Mouse (Mus musculus): ENCODE measurements around the gene Sh2b1. TPM values are rescaled to one million over a fixed set of nuclear protein-coding genes. Genes with fewer than 3 reads are reported as not detected.

The Sh2b1 gene
- total and polyA plus RNA-seq, 2 experiments from 2014 or later = 46.8 to 63.9 TPM

DNA sequence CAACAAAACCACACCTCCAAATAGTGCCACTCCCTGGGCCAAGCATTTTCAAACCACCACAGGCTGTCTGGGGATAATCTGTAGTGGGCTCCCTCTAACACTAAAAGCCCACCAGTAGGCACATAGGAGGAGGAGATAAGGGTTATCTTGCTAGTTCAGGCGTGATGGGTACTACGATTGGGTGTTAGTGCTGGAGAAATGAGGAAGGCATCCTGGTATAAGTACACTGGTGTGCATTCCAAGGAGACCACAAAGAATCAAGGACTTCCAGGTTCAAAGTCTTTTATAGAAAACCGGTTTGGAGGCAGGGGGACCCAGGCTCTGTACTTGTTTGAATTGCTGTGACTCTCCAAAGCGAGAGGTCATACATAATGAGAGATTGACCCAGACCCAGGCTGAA is 47.1 kb downstream of the Sh2b1 start:
- Histone ChIP-seq H3K4me3 (ENCODE audit: low read depth, low read length) (peak overlapping the region; percentile 65), H3K9ac (replicated peaks; ENCODE audit: low read length, poor library complexity, severe bottlenecking) (peak overlapping the region; percentile 77), H3K36me3 (ENCODE audit: insufficient read depth, low read length) (no peaks in the 10 kb centered on the region), H3K9me3 (ENCODE audit: low read length) (no peaks in the 10 kb centered on the region), H3K4me1 (ENCODE audit: insufficient read depth, low read length) (peaks cover 3% of the 10 kb centered on the region; the same call in 1 of the 2 replicates), H3K27me3 (ENCODE audit: insufficient read depth, low read length) (no peaks in the 10 kb centered on the region), H3K4me2 (ENCODE audit: low read depth, low read length, poor library complexity, severe bottlenecking) (peak overlapping the region; percentile 86), H3K27ac (ENCODE audit: low read depth, low read length) (peak overlapping the region; percentile 93)
- DNase-seq (ENCODE audit: low spot score) (no peak), ATAC-seq (ENCODE audit: low FRiP score) (peak; percentile 2; the same call in 1 of the 2 replicates)
- TF ChIP-seq CTCF (IDR thresholded peaks at IDR 0.05) = no peak
- 15% methylated on average over 4 of the region's 4 CpGs for WGBS

- no peak for TF ChIP-seq CTCF (IDR thresholded peaks at IDR 0.05)
- Histone ChIP-seq H3K27ac (ENCODE audit: low read depth, low read length) (no peak overlapping the region), H3K36me3 (ENCODE audit: insufficient read depth, low read length) (no peaks in the 10 kb centered on the region), H3K27me3 (ENCODE audit: insufficient read depth, low read length) (no peaks in the 10 kb centered on the region), H3K4me3 (ENCODE audit: low read depth, low read length) (no peak overlapping the region), H3K9me3 (ENCODE audit: low read length) (no peaks in the 10 kb centered on the region), H3K4me1 (ENCODE audit: insufficient read depth, low read length) (peaks cover 3% of the 10 kb centered on the region; the same call in 1 of the 2 replicates), H3K4me2 (ENCODE audit: low read depth, low read length, poor library complexity, severe bottlenecking) (no peak overlapping the region), H3K9ac (replicated peaks; ENCODE audit: low read length, poor library complexity, severe bottlenecking) (no peak overlapping the region)
- DNase-seq (ENCODE audit: low spot score) (no peak), ATAC-seq (ENCODE audit: low FRiP score) (no peak)
- 67% methylated on average over 12 of the region's 13 CpGs for WGBS
Measured at GRCm38 (mm10) chr7:126427323-126427860, 47.8 kb downstream of the Sh2b1 start.

DNA sequence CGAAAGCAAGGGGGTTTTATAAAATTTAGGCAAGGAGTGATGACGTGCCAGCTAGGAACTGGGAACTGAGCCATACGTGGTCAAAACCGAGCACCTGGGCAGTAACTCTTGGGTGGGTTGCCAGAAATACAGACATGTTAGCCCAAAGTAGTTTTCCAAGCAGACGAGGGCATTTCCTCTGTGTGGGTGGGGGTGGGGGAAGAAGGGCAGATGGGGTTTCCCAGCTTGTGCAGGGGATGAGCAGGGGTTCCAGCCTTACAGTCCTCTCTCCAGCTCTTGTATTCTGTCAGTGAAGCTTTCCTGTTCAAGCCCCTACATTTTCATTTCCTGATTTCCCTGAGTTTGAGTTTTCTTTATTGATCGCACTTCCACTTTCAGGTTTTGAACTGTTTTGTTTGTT is 51.1 kb downstream of the Sh2b1 start:
- no peak overlapping the region for H3K4me3 ChIP-seq (ENCODE audit: low read depth, low read length)
- H3K4me2 ChIP-seq (ENCODE audit: low read depth, low read length, poor library complexity, severe bottlenecking) = no peak overlapping the region
- H3K27ac ChIP-seq (ENCODE audit: low read depth, low read length) = no peak overlapping the region
- ATAC-seq (ENCODE audit: low FRiP score) = no peak
- H3K9ac ChIP-seq (replicated peaks; ENCODE audit: low read length, poor library complexity, severe bottlenecking) = no peak overlapping the region
- H3K36me3 ChIP-seq (ENCODE audit: insufficient read depth, low read length) = no peaks in the 10 kb centered on the region
- WGBS = 87% methylated on average over 6 of the region's 6 CpGs
- H3K27me3 ChIP-seq (ENCODE audit: insufficient read depth, low read length) = no peaks in the 10 kb centered on the region
- no peak for TF ChIP-seq CTCF (IDR thresholded peaks at IDR 0.05)
- H3K9me3 ChIP-seq (ENCODE audit: low read length) = no peaks in the 10 kb centered on the region
- no peaks in the 10 kb centered on the region for H3K4me1 ChIP-seq (ENCODE audit: insufficient read depth, low read length)
- no peak for DNase-seq (ENCODE audit: low spot score)

DNA sequence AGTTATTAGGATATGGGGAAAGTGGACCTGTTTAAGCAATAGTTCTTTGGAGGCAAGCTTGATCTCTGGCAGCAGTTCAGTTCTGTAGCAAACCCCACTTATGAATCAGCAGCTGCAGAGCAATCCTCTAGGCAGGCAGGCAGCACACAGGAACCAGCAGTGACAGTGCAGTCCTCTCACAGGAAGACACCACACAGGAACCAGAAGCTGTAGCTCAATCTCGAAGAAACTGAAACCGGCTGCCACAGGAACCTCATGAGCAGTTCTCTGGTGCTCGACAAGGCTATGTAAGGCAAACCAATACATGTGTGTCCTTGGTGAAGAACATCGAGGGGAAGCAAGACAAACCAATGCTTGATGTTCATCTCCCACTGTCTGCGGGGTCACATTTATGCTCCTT is 53.5 kb downstream of the Sh2b1 start:
- no peaks in the 10 kb centered on the region for H3K36me3 ChIP-seq (ENCODE audit: insufficient read depth, low read length)
- H3K4me3 ChIP-seq (ENCODE audit: low read depth, low read length) = no peak overlapping the region
- no peaks in the 10 kb centered on the region for H3K9me3 ChIP-seq (ENCODE audit: low read length)
- ATAC-seq (ENCODE audit: low FRiP score) (no peak), DNase-seq (ENCODE audit: low spot score) (no peak)
- no peak for TF ChIP-seq CTCF (IDR thresholded peaks at IDR 0.05)
- no peak overlapping the region for H3K27ac ChIP-seq (ENCODE audit: low read depth, low read length)
- no peaks in the 10 kb centered on the region for H3K27me3 ChIP-seq (ENCODE audit: insufficient read depth, low read length)
- no peak overlapping the region for H3K9ac ChIP-seq (replicated peaks; ENCODE audit: low read length, poor library complexity, severe bottlenecking)
- no peaks in the 10 kb centered on the region for H3K4me1 ChIP-seq (ENCODE audit: insufficient read depth, low read length)
- no peak overlapping the region for H3K4me2 ChIP-seq (ENCODE audit: low read depth, low read length, poor library complexity, severe bottlenecking)
- WGBS = 91% methylated on average over 5 of the region's 5 CpGs

GRCm38 (mm10) chr7:126418496-126418895 is 56.7 kb downstream of the Sh2b1 start:
- 68% methylated on average over 3 of the region's 3 CpGs for WGBS

GRCm38 (mm10) chr7:126417606-126418005 is 57.6 kb downstream of the Sh2b1 start:
- Histone ChIP-seq H3K9ac (replicated peaks; ENCODE audit: low read length, poor library complexity, severe bottlenecking) (no peak overlapping the region), H3K4me3 (ENCODE audit: low read depth, low read length) (no peak overlapping the region), H3K4me2 (ENCODE audit: low read depth, low read length, poor library complexity, severe bottlenecking) (no peak overlapping the region), H3K27me3 (ENCODE audit: insufficient read depth, low read length) (no peaks in the 10 kb centered on the region), H3K27ac (ENCODE audit: low read depth, low read length) (no peak overlapping the region), H3K9me3 (ENCODE audit: low read length) (no peaks in the 10 kb centered on the region), H3K36me3 (ENCODE audit: insufficient read depth, low read length) (no peaks in the 10 kb centered on the region), H3K4me1 (ENCODE audit: insufficient read depth, low read length) (no peaks in the 10 kb centered on the region)
- no peak for DNase-seq (ENCODE audit: low spot score)
- 76% methylated on average over 4 of the region's 4 CpGs for WGBS
- ATAC-seq (ENCODE audit: low FRiP score) = no peak
- no peak for TF ChIP-seq CTCF (IDR thresholded peaks at IDR 0.05)

More at GRCm38 (mm10) chr7:126418496-126418895, 56.7 kb downstream of the Sh2b1 start:
- no peaks in the 10 kb centered on the region for H3K36me3 ChIP-seq (ENCODE audit: insufficient read depth, low read length)
- H3K4me1 ChIP-seq (ENCODE audit: insufficient read depth, low read length) = no peaks in the 10 kb centered on the region
- H3K27me3 ChIP-seq (ENCODE audit: insufficient read depth, low read length) = no peaks in the 10 kb centered on the region
- no peak overlapping the region for H3K4me2 ChIP-seq (ENCODE audit: low read depth, low read length, poor library complexity, severe bottlenecking)
- no peak overlapping the region for H3K27ac ChIP-seq (ENCODE audit: low read depth, low read length)
- no peaks in the 10 kb centered on the region for H3K9me3 ChIP-seq (ENCODE audit: low read length)
- no peak overlapping the region for H3K4me3 ChIP-seq (ENCODE audit: low read depth, low read length)
- ATAC-seq (ENCODE audit: low FRiP score) = no peak
- no peak for TF ChIP-seq CTCF (IDR thresholded peaks at IDR 0.05)
- no peak overlapping the region for H3K9ac ChIP-seq (replicated peaks; ENCODE audit: low read length, poor library complexity, severe bottlenecking)
- no peak for DNase-seq (ENCODE audit: low spot score)
